ENCODE assay signal across 11 mouse cellular contexts in genomic region chr10:40041339-40041738, GRCm38 (mm10). TPM values are rescaled to one million over a fixed set of nuclear protein-coding genes. Genes with fewer than 3 reads are reported as not detected.
DNase-seq lines count a peak whose midpoint lies in the region; ATAC-seq and TF ChIP-seq lines count a peak whose summit lies in the region.
"Had no signal": no experiment of that assay in that cellular context is flagged by ENCODE, and none has a peak within 500 bp of the region (broad histone marks: within the 10 kb centered on the region; RNA-seq: fewer than 3 reads in every experiment).

No protein-coding gene starts in this region.

- H3K36me3 ChIP-seq in lung, embryonic 14.5 days (ENCODE audit: insufficient read depth): no peaks in the 10 kb centered on the region
- H3K36me3 ChIP-seq in kidney, adult 2 months (ENCODE audit: control insufficient read depth, insufficient read depth, low read length): no peaks in the 10 kb centered on the region
- H3K36me3 ChIP-seq in small intestine, adult 2 months (ENCODE audit: control insufficient read depth, insufficient read depth, low read length): peaks cover 8% of the 10 kb centered on the region
- H3K36me3 ChIP-seq in forebrain, embryonic 16.5 days (ENCODE audit: control insufficient read depth, insufficient read depth): no peaks in the 10 kb centered on the region
- H3K36me3 ChIP-seq: forebrain, embryonic 10.5 days; limb, embryonic 15.5 days had no signal

- no peak overlapping the region for H3K4me2 ChIP-seq in lung, embryonic 14.5 days
- H3K4me2 ChIP-seq in forebrain, embryonic 16.5 days (ENCODE audit: low read length): no peak overlapping the region
- H3K4me2 ChIP-seq: limb, embryonic 15.5 days had no signal

- H3K27me3 ChIP-seq in lung, embryonic 14.5 days (ENCODE audit: insufficient read depth, low read length): no peaks in the 10 kb centered on the region
- H3K27me3 ChIP-seq in kidney, adult 2 months (replicated peaks; ENCODE audit: control insufficient read depth, insufficient read depth, low read length): no peaks in the 10 kb centered on the region
- no peaks in the 10 kb centered on the region for H3K27me3 ChIP-seq in small intestine, adult 2 months (ENCODE audit: control insufficient read depth, insufficient read depth, low read length)
- H3K27me3 ChIP-seq in forebrain, embryonic 16.5 days (replicated peaks; ENCODE audit: control insufficient read depth, insufficient read depth, low read length): no peaks in the 10 kb centered on the region
- H3K27me3 ChIP-seq: limb, embryonic 15.5 days had no signal

- no peak overlapping the region for H3K4me3 ChIP-seq in lung, embryonic 14.5 days (ENCODE audit: low read depth, low read length)
- no peak overlapping the region for H3K4me3 ChIP-seq in kidney, adult 2 months (ENCODE audit: insufficient read depth, low read depth, low read length)
- no peak overlapping the region for H3K4me3 ChIP-seq in small intestine, adult 2 months (ENCODE audit: low read depth, low read length)
- H3K4me3 ChIP-seq in forebrain, embryonic 16.5 days (replicated peaks; ENCODE audit: low read length): no peak overlapping the region
- H3K4me3 ChIP-seq: forebrain, embryonic 10.5 days; limb, embryonic 15.5 days had no signal

- no peaks in the 10 kb centered on the region for H3K4me1 ChIP-seq in lung, embryonic 14.5 days (ENCODE audit: insufficient read depth)
- peaks cover 3% of the 10 kb centered on the region; the same call in 1 of the 2 replicates for H3K4me1 ChIP-seq in kidney, adult 2 months (ENCODE audit: control insufficient read depth, insufficient read depth, low read length)
- H3K4me1 ChIP-seq in small intestine, adult 2 months (ENCODE audit: control insufficient read depth, insufficient read depth, insufficient read length, low read length): no peaks in the 10 kb centered on the region
- peaks cover 6% of the 10 kb centered on the region; the same call in 1 of the 2 replicates for H3K4me1 ChIP-seq in forebrain, embryonic 16.5 days (replicated peaks; ENCODE audit: control insufficient read depth, insufficient read depth, low read length)
- H3K4me1 ChIP-seq: forebrain, embryonic 10.5 days; limb, embryonic 15.5 days had no signal

- no peak overlapping the region for H3K9ac ChIP-seq in lung, embryonic 14.5 days
- no peak overlapping the region for H3K9ac ChIP-seq in forebrain, embryonic 16.5 days (replicated peaks; ENCODE audit: low read depth, low read length)
- H3K9ac ChIP-seq: limb, embryonic 15.5 days had no signal

- 18% methylated on average over 4 of the region's 4 CpGs for WGBS in lung, embryonic 14.5 days
- 13% methylated on average over 4 of the region's 4 CpGs for WGBS in kidney, adult 2 months
- 66% methylated on average over 4 of the region's 4 CpGs for WGBS in small intestine, adult 2 months
- 19% methylated on average over 4 of the region's 4 CpGs for WGBS in forebrain, embryonic 16.5 days

- no peak overlapping the region for H3K27ac ChIP-seq in lung, embryonic 14.5 days (ENCODE audit: low read depth)
- no peak overlapping the region for H3K27ac ChIP-seq in kidney, adult 2 months (ENCODE audit: insufficient read depth, low read depth, low read length)
- H3K27ac ChIP-seq in small intestine, adult 2 months (ENCODE audit: insufficient read depth, low read depth, low read length): no peak overlapping the region
- H3K27ac ChIP-seq in forebrain, embryonic 16.5 days (ENCODE audit: low read length): no peak overlapping the region
- H3K27ac ChIP-seq: forebrain, embryonic 10.5 days; limb, embryonic 15.5 days had no signal

- no peak for TF ChIP-seq POLR2A in kidney, adult 2 months (IDR thresholded peaks at IDR 0.05; ENCODE audit: low read depth, low read length)
- no peak for TF ChIP-seq POLR2A in small intestine, adult 2 months (IDR thresholded peaks at IDR 0.05; ENCODE audit: low read depth, low read length)

- no peaks in the 10 kb centered on the region for H3K9me3 ChIP-seq in lung, embryonic 14.5 days (ENCODE audit: low read depth, low read length)
- no peaks in the 10 kb centered on the region for H3K9me3 ChIP-seq in forebrain, embryonic 16.5 days (ENCODE audit: control insufficient read depth, low read length)
- H3K9me3 ChIP-seq: forebrain, embryonic 10.5 days; limb, embryonic 15.5 days had no signal

- ATAC-seq in lung, embryonic 14.5 days (ENCODE audit: insufficient read depth): no peak
- no peak for ATAC-seq in forebrain, embryonic 16.5 days

- peak; percentile 48 for TF ChIP-seq CTCF in lung, embryonic 14.5 days (IDR thresholded peaks at IDR 0.05; ENCODE audit: low read depth)
- peak; percentile 87; the same call in 1 of the 2 replicates for TF ChIP-seq CTCF in kidney, adult 2 months (conservative IDR thresholded peaks at IDR 0.05; ENCODE audit: insufficient read depth, insufficient read length, low read depth, low read length)
- peak; percentile 18; the same call in 1 of the 2 replicates for TF ChIP-seq CTCF in small intestine, adult 2 months (IDR thresholded peaks at IDR 0.05; ENCODE audit: extremely low read depth, insufficient read length, insufficient replicate concordance, low read depth, low read length)

- DNase-seq in cerebellum, postnatal 10 days: peak; percentile 33 to 49
- no peak for DNase-seq in cerebellum, adult 8-10 months
- no peak for DNase-seq in lung, embryonic 14.5 days
- DNase-seq in lung, postnatal 14 days: no peak
- peak; percentile 86 for DNase-seq in kidney, adult 2 months
- no peak for DNase-seq in c-Kit-positive CD71-positive TER-119-positive erythroid progenitor cells, embryonic 14.5 days (ENCODE audit: low spot score)
- DNase-seq: thymus, adult 2 months had no signal

RNA-seq across cellular contexts. Expression of gene Mfsd4b1, which starts 16.3 kb away (rescaled TPM):
- polyA plus RNA-seq in lung, embryonic 14.5 days (2014; fragmentation: Nextera tagmentation; extraction: Ambion mirVana): not detected in 2 replicates
- polyA plus RNA-seq in kidney, adult 2 months (2012; rRNA removed): 81.5 and 102 TPM in 2 replicates
- 0.05 TPM in 1 of 2 replicates, not detected in the other for polyA plus RNA-seq in small intestine, adult 2 months (2012; rRNA removed)
- 0.09 and 0.32 TPM in 2 replicates for polyA plus RNA-seq in forebrain, embryonic 16.5 days (2015; fragmentation: Nextera tagmentation; extraction: Ambion mirVana)
- polyA plus RNA-seq: forebrain, embryonic 10.5 days had no signal

RNA-seq across cellular contexts. Expression of gene Mfsd4b5, which starts 54.9 kb away (rescaled TPM):
- polyA plus RNA-seq in lung, embryonic 14.5 days (2014; fragmentation: Nextera tagmentation; extraction: Ambion mirVana): 0.09 TPM in 1 of 2 replicates, not detected in the other
- polyA plus RNA-seq in kidney, adult 2 months (2012; rRNA removed): 223 and 249 TPM in 2 replicates
- polyA plus RNA-seq in small intestine, adult 2 months (2012; rRNA removed): 0.46 and 0.74 TPM in 2 replicates
- not detected in 2 replicates for polyA plus RNA-seq in forebrain, embryonic 16.5 days (2015; fragmentation: Nextera tagmentation; extraction: Ambion mirVana)
- polyA plus RNA-seq: forebrain, embryonic 10.5 days had no signal

Comparison
In these comparisons a context has a peak if more than half of its experiments do, and no peak if none do; other contexts are left out.
1. DNase-seq: peak in cerebellum, postnatal 10 days (2 of 2) and kidney, adult 2 months (single experiment); none in cerebellum, adult 8-10 months (single experiment), lung, embryonic 14.5 days (single experiment), lung, postnatal 14 days (single experiment) and c-Kit-positive CD71-positive TER-119-positive erythroid progenitor cells, embryonic 14.5 days (single experiment).
2. CTCF ChIP-seq: peak in every context shown above with its lines; median percentile 87 in kidney, adult 2 months; 48 in lung, embryonic 14.5 days; 18 in small intestine, adult 2 months.
3. RNA of gene Mfsd4b1, which starts 16.3 kb away (polyA plus RNA-seq): 81.5 to 102 TPM in kidney, adult 2 months; 0.09 to 0.32 TPM in forebrain, embryonic 16.5 days, 0.05 TPM in small intestine, adult 2 months and not detected in lung, embryonic 14.5 days; every median in the first group is over 10 times any median in the second.
4. RNA of gene Mfsd4b5, which starts 54.9 kb away (polyA plus RNA-seq): 223 to 249 TPM in kidney, adult 2 months; 0.46 to 0.74 TPM in small intestine, adult 2 months, 0.09 TPM in lung, embryonic 14.5 days and not detected in forebrain, embryonic 16.5 days; every median in the first group is over 100 times any median in the second.